Mouse (Mus musculus) lung, embryonic 16.5 days (tissue): ENCODE data around the gene Havcr1. TPM values are rescaled to one million over a fixed set of nuclear protein-coding genes. Genes with fewer than 3 reads are reported as not detected.
"Not testable (repeated sequence)": the region's sequence is repeated elsewhere in the genome, so short reads cannot be mapped to it uniquely, and the experiment has no call there.

Experiments
- ATAC-seq: fragments of 200-750 bp; cut with Nextera tagmentation; 2 replicates; pipeline ENCODE4 v1.8.0; 2017; ENCODE audit warnings: low read depth, mild to moderate bottlenecking, moderate library complexity
- H3K27ac ChIP-seq: fragments of 300-500 bp; sonication (generic); 2 replicates; pipeline ENCODE4 v1.5.1; 2014; ENCODE audit warnings: mild to moderate bottlenecking, control low read depth, low read length
- H3K27me3 ChIP-seq: fragments of 300-500 bp; sonication (generic); 2 replicates; pipeline ENCODE4 v1.6.1; 2014; ENCODE audit warnings: low read depth, low read length, mixed read lengths; ENCODE audit not compliant: control insufficient read depth, insufficient read depth
- H3K36me3 ChIP-seq: fragments of 300-500 bp; sonication (generic); 2 replicates; pipeline ENCODE4 v1.6.1; 2014; ENCODE audit warnings: low read length; ENCODE audit not compliant: control insufficient read depth, insufficient read depth
- H3K4me1 ChIP-seq: fragments of 300-500 bp; sonication (generic); replicated peaks from 2 replicates; pipeline ENCODE4 v1.6.1; 2014; ENCODE audit warnings: low read length, mixed read lengths; ENCODE audit not compliant: control insufficient read depth, insufficient read depth
- H3K4me2 ChIP-seq: fragments of 300-500 bp; sonication (generic); 2 replicates; pipeline ENCODE4 v1.6.1; 2014; ENCODE audit warnings: low read depth, low read length, control low read depth
- H3K4me3 ChIP-seq: fragments of 300-500 bp; sonication (generic); 2 replicates; pipeline ENCODE4 v1.5.1; 2014; ENCODE audit warnings: mild to moderate bottlenecking, low read length, control low read depth
- H3K9ac ChIP-seq: fragments of 300-500 bp; sonication (generic); 2 replicates; pipeline ENCODE4 v1.6.1; 2014; ENCODE audit warnings: low read length, control low read depth
- H3K9me3 ChIP-seq: fragments of 300-500 bp; sonication (generic); 2 replicates; pipeline ENCODE4 v1.6.1; 2016; ENCODE audit warnings: low read length; ENCODE audit not compliant: control insufficient read depth
- WGBS: fragments of 180-500 bp; shearing (Covaris S2); extraction: QIAGEN DNeasy Blood & Tissue Kit; methylation state at CpG from one replicate; pipeline ENCODE4 v1.1.7; 2014; 5-methylcytosine and 5-hydroxymethylcytosine counted together
- polyA plus RNA-seq: library from polyadenylated mRNA; unstranded; fragments of >200 nt; fragmentation: Nextera tagmentation; extraction: Ambion mirVana; gene quantifications from 2 replicates; pipeline ENCODE4 v1.2.1, GENCODE M21; 2015

Havcr1 gene
- polyA plus RNA-seq, 1 experiment from 2014 or later: 2.5 TPM

DNA sequence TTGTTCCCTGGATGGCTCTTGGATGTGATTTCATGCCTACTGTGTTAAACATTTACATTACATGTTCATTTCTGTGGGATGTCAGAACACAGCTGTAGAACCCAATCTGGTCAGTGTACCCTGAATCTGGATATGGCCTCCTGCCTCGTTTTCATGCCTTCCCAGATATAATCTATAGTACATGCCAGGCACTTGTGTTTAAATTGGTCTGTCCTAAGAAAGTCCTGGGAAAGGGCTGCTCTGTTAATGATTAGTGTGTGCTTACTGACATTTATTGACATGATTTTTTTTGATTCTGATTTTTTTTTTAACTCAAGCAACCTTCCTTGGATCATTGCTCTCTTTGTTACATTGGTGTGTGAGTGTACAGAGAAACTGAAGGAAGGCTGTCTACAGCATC is 263 bp upstream of the Havcr1 start:
- no peak overlapping the region for H3K27ac ChIP-seq
- H3K4me3 ChIP-seq: no peak overlapping the region
- H3K27me3 ChIP-seq: no peaks in the 10 kb centered on the region
- no peaks in the 10 kb centered on the region for H3K9me3 ChIP-seq
- 25% methylated on average over 1 of the region's 1 CpGs for WGBS
- ATAC-seq: no peak
- no peak overlapping the region for H3K4me2 ChIP-seq
- no peaks in the 10 kb centered on the region for H3K36me3 ChIP-seq
- no peaks in the 10 kb centered on the region for H3K4me1 ChIP-seq
- H3K9ac ChIP-seq: no peak overlapping the region

DNA sequence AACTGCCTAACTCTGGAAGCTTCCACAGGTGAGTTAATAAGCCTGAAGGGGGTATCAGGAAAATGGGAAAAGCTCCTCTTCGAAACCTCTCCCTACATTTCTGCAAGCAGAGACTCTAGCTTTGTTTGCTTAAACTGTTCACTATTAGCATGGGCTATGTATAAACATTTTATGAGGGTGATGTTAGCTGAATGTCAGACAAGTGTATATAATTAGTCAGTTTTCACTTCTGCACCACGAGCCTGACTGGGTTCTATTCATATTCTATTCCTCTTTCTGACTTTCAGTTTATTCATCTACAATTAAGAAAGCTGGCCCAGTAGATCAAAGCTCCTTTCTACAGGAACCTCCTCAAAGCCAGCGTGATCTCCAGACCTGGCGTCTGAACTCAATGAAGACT is 4.6 kb downstream of the Havcr1 start:
- WGBS: 29% methylated on average over 4 of the region's 4 CpGs
- no peak overlapping the region for H3K4me3 ChIP-seq
- no peaks in the 10 kb centered on the region for H3K36me3 ChIP-seq
- no peak overlapping the region for H3K4me2 ChIP-seq
- ATAC-seq: peak; percentile 67
- no peaks in the 10 kb centered on the region for H3K9me3 ChIP-seq
- H3K4me1 ChIP-seq: no peaks in the 10 kb centered on the region
- no peak overlapping the region for H3K9ac ChIP-seq
- no peak overlapping the region for H3K27ac ChIP-seq
- no peaks in the 10 kb centered on the region for H3K27me3 ChIP-seq

DNA sequence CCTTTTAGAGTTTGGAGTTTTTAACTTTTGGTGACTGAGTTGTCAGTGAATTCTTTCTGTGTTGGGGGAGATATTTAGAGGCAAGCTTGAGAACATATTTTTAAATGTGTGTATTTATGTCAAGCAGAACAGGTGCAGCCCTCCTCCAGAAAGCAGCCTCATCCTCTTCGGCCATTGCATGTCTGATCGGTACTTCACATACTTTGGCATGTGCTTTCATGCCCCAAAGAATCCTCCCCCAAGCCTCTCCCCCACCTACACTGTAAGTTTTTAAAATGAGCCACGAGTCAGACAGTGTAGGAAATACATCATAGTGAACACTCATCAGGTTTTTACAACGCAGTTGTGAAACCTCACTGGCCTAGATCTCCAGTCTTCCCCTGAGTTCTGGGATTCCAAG is 6.0 kb downstream of the Havcr1 start:
- no peak overlapping the region for H3K4me3 ChIP-seq
- H3K27ac ChIP-seq: no peak overlapping the region
- H3K4me1 ChIP-seq: no peaks in the 10 kb centered on the region
- no peaks in the 10 kb centered on the region for H3K36me3 ChIP-seq
- H3K4me2 ChIP-seq: no peak overlapping the region
- no peak overlapping the region for H3K9ac ChIP-seq
- no peak for ATAC-seq
- WGBS: 80% methylated on average over 4 of the region's 4 CpGs
- H3K9me3 ChIP-seq: no peaks in the 10 kb centered on the region
- no peaks in the 10 kb centered on the region for H3K27me3 ChIP-seq

DNA sequence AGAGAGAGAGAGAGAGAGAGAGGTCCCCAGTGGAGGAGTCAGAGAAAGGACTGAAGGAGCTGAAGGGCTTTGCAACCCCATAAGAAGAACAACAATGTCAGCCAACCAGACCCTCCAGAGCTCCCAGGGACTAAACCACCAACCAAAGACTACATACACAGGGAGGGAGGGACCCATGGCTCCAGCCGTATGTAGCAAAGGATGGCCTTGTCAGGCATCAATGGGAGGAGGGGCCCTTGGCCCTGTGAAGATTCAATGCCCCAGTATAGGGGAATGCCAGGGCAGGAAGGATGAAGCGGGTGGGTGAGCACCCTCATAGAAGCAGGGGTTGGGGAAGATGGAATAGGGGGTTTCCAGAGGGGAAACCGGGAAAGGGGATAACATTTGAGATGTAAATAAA is 6.8 kb downstream of the Havcr1 start:
- no peak for ATAC-seq
- H3K9me3 ChIP-seq: no peaks in the 10 kb centered on the region
- 65% methylated on average over 3 of the region's 3 CpGs for WGBS
- no peak overlapping the region for H3K27ac ChIP-seq
- no peaks in the 10 kb centered on the region for H3K36me3 ChIP-seq
- H3K9ac ChIP-seq: no peak overlapping the region
- H3K4me2 ChIP-seq: no peak overlapping the region
- H3K4me3 ChIP-seq: no peak overlapping the region
- H3K4me1 ChIP-seq: no peaks in the 10 kb centered on the region
- no peaks in the 10 kb centered on the region for H3K27me3 ChIP-seq

DNA sequence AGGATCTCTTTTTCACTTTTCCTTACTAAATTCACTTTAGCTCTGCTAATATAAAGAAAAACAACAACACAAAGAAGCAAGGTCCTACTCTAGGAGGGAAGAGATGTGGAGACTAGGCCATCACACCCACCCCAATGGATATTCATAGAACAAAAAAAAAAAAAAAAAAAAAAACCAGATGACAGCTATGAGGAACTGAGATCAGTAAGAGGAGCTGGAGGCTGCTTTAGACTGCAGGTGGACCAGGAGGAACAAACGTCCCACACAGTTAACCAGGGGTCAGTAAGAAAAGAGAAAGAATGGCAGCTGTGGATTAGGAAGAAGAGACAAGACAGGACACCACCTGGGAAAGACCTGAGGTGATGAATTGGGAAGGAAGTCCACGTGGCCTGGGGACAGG is 13.1 kb downstream of the Havcr1 start:
- no peak for ATAC-seq
- H3K27ac ChIP-seq: no peak overlapping the region
- no peaks in the 10 kb centered on the region for H3K4me1 ChIP-seq
- WGBS: 50% methylated on average over 2 of the region's 2 CpGs
- H3K4me3 ChIP-seq: no peak overlapping the region
- no peaks in the 10 kb centered on the region for H3K9me3 ChIP-seq
- no peak overlapping the region for H3K4me2 ChIP-seq
- no peaks in the 10 kb centered on the region for H3K27me3 ChIP-seq
- H3K36me3 ChIP-seq: no peaks in the 10 kb centered on the region
- no peak overlapping the region for H3K9ac ChIP-seq

DNA sequence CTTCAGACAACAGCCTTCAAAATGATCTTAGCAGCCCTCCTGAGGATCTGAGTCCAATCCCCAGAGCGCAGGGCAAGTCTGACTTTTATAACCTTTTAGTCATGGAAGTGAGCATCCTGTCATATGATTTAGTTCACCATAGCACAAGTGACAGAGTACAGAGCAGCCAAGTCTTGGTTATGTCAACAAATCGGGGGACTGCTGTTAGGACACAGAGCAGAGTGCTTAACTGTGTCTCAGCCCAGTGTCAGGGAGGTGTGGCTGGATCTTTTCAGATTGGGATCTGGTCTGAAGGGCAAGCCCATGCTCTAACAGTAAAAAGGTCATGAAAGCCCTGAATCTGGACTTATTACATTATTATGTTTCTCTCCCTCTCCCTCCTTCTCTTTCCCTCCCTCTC is 18.8 kb downstream of the Havcr1 start:
- 25% methylated on average over 2 of the region's 2 CpGs for WGBS
- Histone ChIP-seq H3K36me3 (no peaks in the 10 kb centered on the region), H3K4me3 (no peak overlapping the region)

DNA sequence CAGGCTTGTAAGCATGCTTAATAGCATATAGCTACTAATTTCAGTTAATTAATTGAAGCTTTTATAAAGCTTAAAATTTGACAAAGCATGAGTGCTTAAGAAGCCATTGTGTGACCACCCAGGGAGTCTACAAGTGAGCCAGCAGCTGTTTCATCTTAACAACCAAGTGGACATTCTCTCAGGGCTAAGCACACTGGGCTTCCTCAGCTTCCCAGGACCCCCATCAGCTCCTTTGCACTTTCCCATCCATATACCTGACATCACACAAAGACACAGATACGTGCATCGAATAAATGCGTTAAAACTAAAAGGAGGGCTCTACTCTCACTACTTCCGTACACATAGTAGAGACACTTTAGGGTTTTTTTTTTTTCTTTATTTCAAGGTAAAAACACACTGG is 19.8 kb downstream of the Havcr1 start:
- no peak overlapping the region for H3K9ac ChIP-seq
- H3K4me1 ChIP-seq: no peaks in the 10 kb centered on the region
- no peak overlapping the region for H3K27ac ChIP-seq
- no peaks in the 10 kb centered on the region for H3K9me3 ChIP-seq
- no peaks in the 10 kb centered on the region for H3K27me3 ChIP-seq
- no peak overlapping the region for H3K4me3 ChIP-seq
- WGBS: 70% methylated on average over 4 of the region's 4 CpGs
- ATAC-seq: no peak
- no peak overlapping the region for H3K4me2 ChIP-seq
- no peaks in the 10 kb centered on the region for H3K36me3 ChIP-seq

More for the DNA sequence above, 18.8 kb downstream of the Havcr1 start:
- peak; percentile 80 for ATAC-seq
- H3K4me1 ChIP-seq: no peaks in the 10 kb centered on the region
- no peaks in the 10 kb centered on the region for H3K27me3 ChIP-seq
- no peak overlapping the region for H3K4me2 ChIP-seq
- no peak overlapping the region for H3K27ac ChIP-seq
- no peaks in the 10 kb centered on the region for H3K9me3 ChIP-seq
- H3K9ac ChIP-seq: no peak overlapping the region

DNA sequence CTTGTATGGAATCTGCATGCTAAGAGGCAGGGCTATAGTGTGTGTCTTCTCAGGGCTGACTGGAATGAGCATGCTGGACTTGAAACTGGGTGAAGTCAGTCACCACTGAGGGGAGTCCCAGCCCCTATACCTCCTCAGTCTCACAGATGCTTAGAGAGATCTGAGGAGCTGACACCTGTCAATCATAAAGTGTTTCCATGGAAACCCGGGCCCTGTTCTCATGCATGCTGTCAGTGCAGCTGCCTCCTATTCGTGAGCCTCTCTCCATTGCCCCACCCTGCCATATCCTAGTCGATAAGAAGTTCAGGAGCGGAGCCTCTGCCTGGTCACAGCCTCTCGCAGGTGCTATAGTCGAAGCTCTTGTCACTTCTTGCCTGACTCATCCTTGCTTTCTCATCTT is 20.8 kb downstream of the Havcr1 start:
- ATAC-seq, H3K4me2 ChIP-seq, H3K9me3 ChIP-seq, H3K27me3 ChIP-seq, H3K4me1 ChIP-seq, H3K27ac ChIP-seq, H3K36me3 ChIP-seq, H3K4me3 ChIP-seq, H3K9ac ChIP-seq: not testable (repeated sequence)
- WGBS: 82% methylated on average over 6 of the region's 6 CpGs

DNA sequence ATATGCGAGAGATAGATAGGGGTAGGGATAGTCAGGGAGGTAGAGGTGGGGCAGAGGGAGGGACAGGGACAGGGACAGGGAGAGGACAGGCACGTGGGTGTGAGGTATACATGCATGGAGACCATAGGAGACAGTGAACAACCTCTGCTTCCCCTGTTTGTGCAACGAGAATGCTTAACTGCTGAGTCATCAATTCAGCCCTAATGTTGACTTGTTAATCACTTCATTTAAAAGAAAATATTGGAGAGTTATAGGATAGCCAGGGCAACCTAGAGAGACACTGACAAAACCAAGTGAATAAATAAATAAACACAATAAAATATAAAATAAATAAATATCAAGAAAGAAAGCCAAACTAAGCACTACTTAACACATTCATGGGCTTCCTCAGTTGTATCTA is 42.0 kb downstream of the Havcr1 start:
- Histone ChIP-seq H3K4me1 (no peaks in the 10 kb centered on the region), H3K27me3 (no peaks in the 10 kb centered on the region), H3K27ac (no peak overlapping the region), H3K9ac (no peak overlapping the region), H3K4me2 (no peak overlapping the region), H3K9me3 (no peaks in the 10 kb centered on the region), H3K4me3 (no peak overlapping the region), H3K36me3 (no peaks in the 10 kb centered on the region)
- ATAC-seq: no peak
- 62% methylated on average over 3 of the region's 3 CpGs for WGBS

DNA sequence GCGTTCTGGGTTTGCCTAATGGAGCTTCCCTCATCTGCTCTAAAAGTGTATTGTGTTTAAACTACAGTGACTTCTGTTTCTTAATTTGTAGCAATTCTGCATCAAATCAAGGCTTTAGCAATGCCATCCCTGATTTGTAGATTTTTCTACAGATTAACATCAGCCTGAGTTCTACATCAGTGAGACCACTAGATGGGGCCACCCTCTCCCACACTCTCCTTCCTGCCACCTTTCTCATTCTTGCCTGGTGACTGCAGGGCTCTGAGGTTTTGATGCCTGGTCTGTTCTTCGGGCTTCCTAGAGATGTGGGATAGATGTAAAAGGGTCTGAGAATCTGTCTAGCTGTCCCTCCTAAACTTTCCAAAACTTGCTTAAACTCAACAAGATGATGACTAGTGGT is 44.9 kb downstream of the Havcr1 start:
- H3K27ac ChIP-seq: no peak overlapping the region
- ATAC-seq: no peak
- no peaks in the 10 kb centered on the region for H3K9me3 ChIP-seq
- no peak overlapping the region for H3K4me3 ChIP-seq
- H3K4me2 ChIP-seq: no peak overlapping the region
- H3K4me1 ChIP-seq: no peaks in the 10 kb centered on the region
- H3K36me3 ChIP-seq: no peaks in the 10 kb centered on the region
- 79% methylated on average over 2 of the region's 2 CpGs for WGBS
- no peaks in the 10 kb centered on the region for H3K27me3 ChIP-seq
- H3K9ac ChIP-seq: no peak overlapping the region
